Mouse (Mus musculus) erythroblast, embryonic 14.5 days (primary cell): ENCODE measurements around the gene 1700013H16Rik. TPM values are rescaled to one million over a fixed set of nuclear protein-coding genes. Genes with fewer than 3 reads are reported as not detected.
"Not testable (repeated sequence)": the region's sequence is repeated elsewhere in the genome, so short reads cannot be mapped to it uniquely, and the experiment has no call there.

ENCODE experiments used
- H3K27me3 ChIP-seq: 2 replicates; pipeline ENCODE4 v1.6.1; 2012; ENCODE audit warnings: inconsistent platforms; ENCODE audit not compliant: control insufficient read depth
- H3K36me3 ChIP-seq: 2 replicates; pipeline ENCODE4 v1.6.1; 2012; ENCODE audit warnings: mild to moderate bottlenecking, inconsistent platforms; ENCODE audit not compliant: control insufficient read depth
- H3K4me1 ChIP-seq: 2 replicates; pipeline ENCODE4 v1.6.1; 2012; ENCODE audit warnings: inconsistent platforms; ENCODE audit not compliant: control insufficient read depth
- H3K4me3 ChIP-seq: replicated peaks from 2 replicates; pipeline ENCODE3; 2012; ENCODE audit warnings: moderate library complexity, mild to moderate bottlenecking, inconsistent platforms
- H3K9me3 ChIP-seq: 2 replicates; pipeline ENCODE4 v1.6.1; 2012; ENCODE audit warnings: low read length, inconsistent platforms, mixed read lengths; ENCODE audit not compliant: control insufficient read depth
- GATA1 ChIP-seq: IDR thresholded peaks from 2 replicates; pipeline ENCODE4 v1.6.1; 2012; ENCODE audit warnings: low read length, inconsistent platforms, mixed read lengths
- TAL1 ChIP-seq: IDR thresholded peaks from 3 replicates; pipeline ENCODE4 v1.6.1; 2012; ENCODE audit warnings: low read length, inconsistent platforms, mixed read lengths
- polyA plus RNA-seq: library from polyadenylated mRNA; stranded (reverse); fragments of >175 nt; gene quantifications from 2 replicates; pipeline ENCODE4 v1.2.3, GENCODE M21; 2012

The 1700013H16Rik gene
- not detected in 2 replicates for polyA plus RNA-seq

DNA sequence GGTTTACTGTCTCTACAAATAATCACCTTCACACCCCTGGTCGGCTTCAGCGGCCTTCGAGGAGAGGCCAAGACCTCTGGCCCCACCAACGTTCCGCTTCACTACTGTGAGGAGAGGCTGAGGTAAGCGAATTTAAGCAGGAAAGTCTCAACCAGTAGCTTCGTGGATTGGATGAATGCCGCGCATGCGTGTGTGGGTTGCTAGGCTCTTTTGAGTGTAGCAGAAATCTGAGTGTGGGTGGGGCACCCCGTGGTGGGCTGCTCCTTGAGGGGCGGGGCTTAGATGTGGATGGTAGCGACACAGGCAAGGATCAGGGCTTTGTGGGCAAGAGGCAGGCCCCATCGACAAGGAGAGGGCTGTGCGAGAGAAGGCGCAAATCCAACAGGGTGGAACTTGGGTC is at the start of gene 1700013H16Rik:
Gene 1700013H16Rik, minus strand, starts transcription at position 96 of the 400 bp plus-strand sequence.
- peaks cover 25% of the 10 kb centered on the region for H3K9me3 ChIP-seq
- H3K27me3 ChIP-seq = no peaks in the 10 kb centered on the region
- H3K36me3 ChIP-seq = no peaks in the 10 kb centered on the region
- H3K4me1 ChIP-seq = no peaks in the 10 kb centered on the region
- H3K4me3 ChIP-seq = no peak within 1 kb of the TSS
- TF ChIP-seq TAL1 = no peak
- no peak for TF ChIP-seq GATA1

DNA sequence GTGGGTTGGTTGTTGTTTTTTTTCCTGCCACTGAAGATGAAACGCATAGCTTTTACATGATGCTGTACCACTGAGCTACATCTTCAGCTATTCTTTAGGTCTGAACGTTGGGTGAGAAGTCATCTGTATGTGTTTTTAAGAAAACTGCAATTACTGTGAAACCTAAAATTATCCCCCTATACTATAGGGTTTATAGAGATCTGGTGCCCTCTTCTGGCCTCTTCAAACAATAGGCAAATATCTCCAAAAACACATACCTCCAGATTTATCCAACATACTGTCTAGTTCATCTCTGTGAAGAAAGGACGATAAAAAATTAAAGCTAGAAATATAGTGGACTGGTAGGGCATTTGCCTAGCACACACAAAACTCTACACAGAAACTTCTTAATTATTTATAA is 41.4 kb upstream of the 1700013H16Rik start:
- TF ChIP-seq TAL1 = no peak
- no peak for TF ChIP-seq GATA1
- H3K4me1 ChIP-seq = no peaks in the 10 kb centered on the region

DNA sequence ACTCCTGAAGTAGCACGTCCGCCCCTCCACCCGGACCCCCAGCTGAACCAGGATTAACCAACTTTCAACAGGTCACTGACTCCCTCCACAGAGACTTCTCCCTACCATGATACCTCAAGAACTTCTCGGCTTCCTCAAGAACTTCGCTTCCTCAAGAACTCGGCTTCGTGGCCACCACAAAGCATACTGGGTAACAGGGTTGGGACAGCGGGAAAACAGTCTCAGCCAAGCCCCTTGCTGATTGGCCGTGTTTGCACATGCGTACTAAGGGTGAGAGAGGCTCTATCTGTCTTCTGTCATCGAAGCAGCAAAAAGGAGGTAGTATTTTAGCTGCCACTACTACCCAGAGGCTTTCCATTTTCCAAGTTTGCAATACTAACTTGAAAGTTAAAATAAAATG is 39.9 kb upstream of the 1700013H16Rik start, which contains the start of gene Xlr:
Gene Xlr, minus strand, starts transcription at position 188 of the 400 bp plus-strand sequence.
- not testable (repeated sequence) for H3K9me3 ChIP-seq

More for the DNA sequence above, 41.4 kb upstream of the 1700013H16Rik start:
- no peak overlapping the region for H3K4me3 ChIP-seq
- H3K27me3 ChIP-seq = no peaks in the 10 kb centered on the region
- H3K9me3 ChIP-seq = no peaks in the 10 kb centered on the region
- no peaks in the 10 kb centered on the region for H3K36me3 ChIP-seq

DNA sequence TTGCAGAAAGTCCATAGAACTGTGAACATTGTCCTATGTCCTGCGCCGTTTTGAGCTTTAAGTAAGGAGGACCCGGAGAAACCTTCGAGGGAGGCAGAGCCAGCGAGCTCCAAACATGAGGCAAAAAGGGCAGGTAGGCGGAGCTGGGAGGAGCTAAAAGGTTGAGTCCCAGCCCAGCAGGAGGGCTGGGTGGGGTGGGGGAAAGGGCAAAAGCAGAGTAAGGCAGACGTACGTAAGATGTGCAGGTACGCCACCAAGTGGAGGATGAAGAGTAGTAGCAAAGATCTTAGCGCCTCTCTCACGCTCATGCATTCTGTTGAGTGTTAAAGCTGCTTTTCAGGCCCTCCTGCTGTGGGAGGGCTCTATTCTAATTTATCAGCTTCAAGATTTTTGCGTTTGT is 18.6 kb upstream of the 1700013H16Rik start, which contains the start of gene Zfp36l3:
Gene Zfp36l3, minus strand, starts transcription at position 119 of the 400 bp plus-strand sequence.
- no peak for TF ChIP-seq GATA1
- no peak for TF ChIP-seq TAL1

More for the DNA sequence above, 39.9 kb upstream of the 1700013H16Rik start, which contains the start of gene Xlr:
- H3K27me3 ChIP-seq, H3K36me3 ChIP-seq, H3K4me1 ChIP-seq, H3K4me3 ChIP-seq: not testable (repeated sequence)

DNA sequence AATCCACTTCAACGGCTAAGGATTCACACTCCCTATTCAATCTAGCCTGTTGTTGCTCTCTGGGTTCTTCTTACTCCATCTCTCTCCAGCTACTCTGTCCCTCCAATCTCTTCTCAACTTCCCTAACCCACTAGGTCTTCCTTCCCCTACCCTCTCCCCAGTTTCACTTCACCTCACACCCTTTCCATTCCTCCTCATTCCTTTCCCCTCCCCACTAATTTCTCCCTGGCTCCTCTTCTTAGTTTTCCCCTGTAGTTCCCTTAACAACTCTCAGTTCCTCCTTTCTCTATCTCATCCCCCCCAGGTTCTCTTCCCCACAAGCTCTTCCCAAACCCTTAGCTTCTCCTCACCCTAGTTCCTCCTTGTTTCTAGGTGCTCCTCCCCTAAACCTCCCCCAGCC is 4.8 kb downstream of the 1700013H16Rik start:
- Histone ChIP-seq H3K9me3 (peaks cover 24% of the 10 kb centered on the region), H3K27me3 (no peaks in the 10 kb centered on the region), H3K36me3 (no peaks in the 10 kb centered on the region), H3K4me3 (no peak overlapping the region), H3K4me1 (no peaks in the 10 kb centered on the region)
- no peak for TF ChIP-seq GATA1
- no peak for TF ChIP-seq TAL1

More for the DNA sequence above, 18.6 kb upstream of the 1700013H16Rik start, which contains the start of gene Zfp36l3:
- no peaks in the 10 kb centered on the region for H3K36me3 ChIP-seq
- peaks cover 23% of the 10 kb centered on the region for H3K9me3 ChIP-seq
- no peaks in the 10 kb centered on the region for H3K4me1 ChIP-seq
- H3K4me3 ChIP-seq = no peak within 1 kb of the TSS
- no peaks in the 10 kb centered on the region; the same call in 1 of the 2 replicates for H3K27me3 ChIP-seq

DNA sequence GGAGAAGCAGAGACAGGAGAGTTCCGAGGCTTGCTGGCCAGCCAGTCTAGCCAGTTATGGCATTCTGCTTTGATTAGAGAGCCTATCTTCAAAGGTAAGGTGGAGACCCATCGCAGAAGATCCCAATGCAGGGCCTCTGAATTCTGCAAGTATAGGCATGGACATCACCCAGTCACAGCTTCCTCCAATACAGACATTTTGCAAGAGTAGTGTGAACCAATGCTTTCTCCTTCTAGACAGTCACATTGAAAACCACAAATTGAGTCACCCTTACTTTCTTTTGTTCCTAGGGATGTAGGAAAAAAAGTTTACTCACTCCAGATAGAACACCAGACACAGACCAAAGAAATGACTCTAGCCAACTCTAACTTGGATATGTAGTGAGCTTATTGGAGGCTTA is 28.7 kb downstream of the 1700013H16Rik start:
- no peaks in the 10 kb centered on the region; the same call in 1 of the 2 replicates for H3K9me3 ChIP-seq
- H3K4me3 ChIP-seq = no peak overlapping the region
- no peaks in the 10 kb centered on the region for H3K27me3 ChIP-seq
- H3K4me1 ChIP-seq = no peaks in the 10 kb centered on the region
- TF ChIP-seq GATA1 (no peak), TAL1 (no peak)
- no peaks in the 10 kb centered on the region for H3K36me3 ChIP-seq

DNA sequence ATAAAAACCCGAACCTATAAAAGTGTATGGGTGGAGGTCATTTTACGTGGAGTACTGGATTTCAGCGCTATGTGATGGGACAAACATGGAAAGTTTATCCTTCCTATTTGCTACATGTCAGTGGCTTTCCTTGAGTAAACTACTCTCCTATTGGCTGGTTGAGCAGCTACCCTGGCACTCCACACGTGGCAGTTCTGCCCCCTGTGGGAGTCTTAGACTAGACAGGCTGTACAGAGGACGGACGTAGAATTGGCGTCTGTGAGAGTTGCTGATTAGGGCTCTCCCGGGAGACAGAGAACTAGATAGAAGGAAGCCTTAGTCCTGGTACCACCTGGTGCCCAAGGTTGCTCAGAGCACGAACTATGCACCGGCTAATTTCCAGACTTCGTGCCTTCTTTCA is 33.0 kb downstream of the 1700013H16Rik start, which contains the start of gene 4930502E18Rik:
Gene 4930502E18Rik, plus strand, starts transcription at position 231 of the 400 bp plus-strand sequence.
- H3K9me3 ChIP-seq = no peaks in the 10 kb centered on the region; the same call in 1 of the 2 replicates
- TF ChIP-seq GATA1 = no peak
- no peak for TF ChIP-seq TAL1
- H3K4me1 ChIP-seq = no peaks in the 10 kb centered on the region
- no peak within 1 kb of the TSS for H3K4me3 ChIP-seq
- no peaks in the 10 kb centered on the region for H3K27me3 ChIP-seq
- no peaks in the 10 kb centered on the region for H3K36me3 ChIP-seq

DNA sequence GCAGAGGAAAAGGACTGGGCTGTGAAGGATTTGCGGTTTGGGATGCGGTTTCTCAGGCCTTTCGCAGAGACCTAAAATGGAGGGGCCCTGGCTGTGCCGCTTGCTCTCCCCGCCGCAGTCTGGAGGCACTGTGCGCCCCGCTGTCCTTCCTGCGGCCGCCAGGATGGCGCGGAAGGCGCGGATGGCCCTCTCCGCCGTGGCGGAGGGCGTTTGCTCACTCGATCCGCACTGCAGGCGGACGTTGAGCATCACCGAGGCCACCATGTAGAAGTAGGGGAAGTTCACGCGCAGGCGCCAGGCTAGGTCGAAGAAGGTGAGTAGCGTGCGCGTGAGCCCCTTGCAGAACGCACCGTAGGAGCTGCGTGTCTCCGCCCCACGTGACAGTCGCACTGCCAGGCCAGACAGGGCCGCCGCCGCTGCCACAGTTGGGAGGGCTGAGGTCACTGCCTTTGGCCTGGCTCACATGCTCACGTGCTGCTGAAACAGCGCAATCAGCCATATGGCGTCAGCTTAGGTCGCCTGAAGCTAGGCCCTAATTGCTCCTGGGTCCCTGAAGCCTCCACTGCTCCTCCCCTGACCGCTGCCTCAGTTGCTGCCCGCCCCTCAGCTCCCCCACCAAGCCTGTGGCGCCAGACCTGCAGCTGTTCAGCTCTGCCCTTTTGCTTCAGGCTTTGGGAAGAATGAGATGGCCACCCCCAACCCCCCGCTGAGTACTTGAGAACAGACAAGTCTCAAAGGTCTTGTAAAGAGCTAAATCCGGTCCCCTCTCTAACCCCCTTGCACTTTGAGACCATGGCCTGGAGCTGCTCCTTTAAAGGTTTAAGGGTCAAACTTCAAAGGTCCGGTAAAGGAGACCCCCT is 41.1 kb downstream of the 1700013H16Rik start:
- peaks cover 3% of the 10 kb centered on the region for H3K27me3 ChIP-seq
- peaks cover 2% of the 10 kb centered on the region; the same call in 1 of the 2 replicates for H3K9me3 ChIP-seq
- H3K4me3 ChIP-seq = no peak overlapping the region
- TF ChIP-seq TAL1 (no peak), GATA1 (no peak)
- H3K4me1 ChIP-seq = no peaks in the 10 kb centered on the region
- no peaks in the 10 kb centered on the region for H3K36me3 ChIP-seq

DNA sequence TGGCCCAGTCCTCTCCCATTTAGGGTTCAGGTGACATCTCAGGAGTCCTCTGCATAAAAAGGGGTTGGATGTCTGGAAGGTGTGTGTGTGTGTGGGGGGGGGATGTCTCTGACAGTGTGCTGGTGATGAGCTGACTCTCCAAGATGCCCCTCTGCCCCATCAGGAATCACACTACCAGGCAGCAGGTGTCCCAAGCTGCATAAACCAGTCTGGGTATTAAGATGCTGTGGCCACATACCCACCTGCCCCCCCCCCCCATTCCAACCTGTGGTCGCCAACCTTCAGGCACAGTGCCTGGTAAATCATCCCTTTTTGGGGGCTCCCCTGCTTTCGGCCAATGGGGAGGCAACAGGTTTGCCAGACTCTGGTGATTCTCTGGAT is 41.7 kb downstream of the 1700013H16Rik start:
- Histone ChIP-seq H3K9me3 (peaks cover 2% of the 10 kb centered on the region; the same call in 1 of the 2 replicates), H3K27me3 (peaks cover 3% of the 10 kb centered on the region), H3K4me1 (no peaks in the 10 kb centered on the region), H3K4me3 (no peak overlapping the region), H3K36me3 (no peaks in the 10 kb centered on the region)
- TF ChIP-seq TAL1 (no peak), GATA1 (no peak)
